Mouse (Mus musculus): Measurements from ENCODE around the gene H2-Q6. TPM values are rescaled to one million over a fixed set of nuclear protein-coding genes. Genes with fewer than 3 reads are reported as not detected.
"Not testable (repeated sequence)": the region's sequence is repeated elsewhere in the genome, so short reads cannot be mapped to it uniquely, and the experiment has no call there.

The H2-Q6 gene
- polyA plus RNA-seq, 1 experiment: 59.3 TPM

GRCm38 (mm10) chr17:35434836-35435235 lies 10.2 kb downstream of the H2-Q6 start:
- not testable (repeated sequence) for H3K27me3 ChIP-seq (ENCODE audit: control insufficient read depth, insufficient read depth, low read length); H3K4me3 ChIP-seq (ENCODE audit: low read depth, low read length); H3K27ac ChIP-seq (ENCODE audit: insufficient read depth, low read depth, low read length); H3K4me1 ChIP-seq (ENCODE audit: control insufficient read depth, insufficient read depth, insufficient read length, low read length); H3K36me3 ChIP-seq (ENCODE audit: control insufficient read depth, insufficient read depth, low read length)
- WGBS: 17% methylated on average over 8 of the region's 8 CpGs
- peak; percentile 51; the same call in 1 of the 2 replicates for TF ChIP-seq CTCF (IDR thresholded peaks at IDR 0.05; ENCODE audit: extremely low read depth, insufficient read length, insufficient replicate concordance, low read depth, low read length)

- H3K36me3 ChIP-seq (ENCODE audit: control insufficient read depth, insufficient read depth, low read length); H3K4me3 ChIP-seq (ENCODE audit: low read depth, low read length); H3K27ac ChIP-seq (ENCODE audit: insufficient read depth, low read depth, low read length); H3K4me1 ChIP-seq (ENCODE audit: control insufficient read depth, insufficient read depth, insufficient read length, low read length); H3K27me3 ChIP-seq (ENCODE audit: control insufficient read depth, insufficient read depth, low read length): not testable (repeated sequence)
- 82% methylated on average over 3 of the region's 3 CpGs for WGBS
Observed at GRCm38 (mm10) chr17:35435577-35435976, 10.9 kb downstream of the H2-Q6 start.

GRCm38 (mm10) chr17:35437386-35437936 lies 12.8 kb downstream of the H2-Q6 start:
- H3K4me1 ChIP-seq (ENCODE audit: control insufficient read depth, insufficient read depth, insufficient read length, low read length); H3K27ac ChIP-seq (ENCODE audit: insufficient read depth, low read depth, low read length); H3K27me3 ChIP-seq (ENCODE audit: control insufficient read depth, insufficient read depth, low read length); H3K36me3 ChIP-seq (ENCODE audit: control insufficient read depth, insufficient read depth, low read length); H3K4me3 ChIP-seq (ENCODE audit: low read depth, low read length): not testable (repeated sequence)
- WGBS: 62% methylated on average over 1 of the region's 1 CpGs

GRCm38 (mm10) chr17:35438395-35438794 lies 13.7 kb downstream of the H2-Q6 start:
- not testable (repeated sequence) for H3K36me3 ChIP-seq (ENCODE audit: control insufficient read depth, insufficient read depth, low read length); H3K27me3 ChIP-seq (ENCODE audit: control insufficient read depth, insufficient read depth, low read length); H3K4me3 ChIP-seq (ENCODE audit: low read depth, low read length); H3K4me1 ChIP-seq (ENCODE audit: control insufficient read depth, insufficient read depth, insufficient read length, low read length); H3K27ac ChIP-seq (ENCODE audit: insufficient read depth, low read depth, low read length)
- WGBS: 86% methylated on average over 3 of the region's 3 CpGs

GRCm38 (mm10) chr17:35438885-35439284 lies 14.2 kb downstream of the H2-Q6 start, which contains the start of gene H2-Q7:
H2-Q7 (plus strand) TSS chr17:35439155.
- 3% methylated on average over 18 of the region's 18 CpGs for WGBS
- not testable (repeated sequence) for H3K27me3 ChIP-seq (ENCODE audit: control insufficient read depth, insufficient read depth, low read length); H3K27ac ChIP-seq (ENCODE audit: insufficient read depth, low read depth, low read length); H3K36me3 ChIP-seq (ENCODE audit: control insufficient read depth, insufficient read depth, low read length); H3K4me1 ChIP-seq (ENCODE audit: control insufficient read depth, insufficient read depth, insufficient read length, low read length)
- H3K4me3 ChIP-seq (ENCODE audit: low read depth, low read length): peak within 1 kb of the TSS; percentile 87

- peak overlapping the region; percentile 87 for H3K4me3 ChIP-seq (ENCODE audit: low read depth, low read length)
- H3K36me3 ChIP-seq (ENCODE audit: control insufficient read depth, insufficient read depth, low read length); H3K27ac ChIP-seq (ENCODE audit: insufficient read depth, low read depth, low read length); H3K27me3 ChIP-seq (ENCODE audit: control insufficient read depth, insufficient read depth, low read length); H3K4me1 ChIP-seq (ENCODE audit: control insufficient read depth, insufficient read depth, insufficient read length, low read length): not testable (repeated sequence)
- 3% methylated on average over 48 of the region's 48 CpGs for WGBS
Observed at GRCm38 (mm10) chr17:35439295-35439747, 14.7 kb downstream of the H2-Q6 start.

- H3K4me1 ChIP-seq (ENCODE audit: control insufficient read depth, insufficient read depth, insufficient read length, low read length); H3K36me3 ChIP-seq (ENCODE audit: control insufficient read depth, insufficient read depth, low read length); H3K27me3 ChIP-seq (ENCODE audit: control insufficient read depth, insufficient read depth, low read length); H3K27ac ChIP-seq (ENCODE audit: insufficient read depth, low read depth, low read length): not testable (repeated sequence)
- peak overlapping the region; percentile 87 for H3K4me3 ChIP-seq (ENCODE audit: low read depth, low read length)
- WGBS: 61% methylated on average over 27 of the region's 27 CpGs
Observed at GRCm38 (mm10) chr17:35439925-35440645, 15.4 kb downstream of the H2-Q6 start.

- H3K36me3 ChIP-seq (ENCODE audit: control insufficient read depth, insufficient read depth, low read length); H3K4me1 ChIP-seq (ENCODE audit: control insufficient read depth, insufficient read depth, insufficient read length, low read length); H3K27me3 ChIP-seq (ENCODE audit: control insufficient read depth, insufficient read depth, low read length); H3K27ac ChIP-seq (ENCODE audit: insufficient read depth, low read depth, low read length); H3K4me3 ChIP-seq (ENCODE audit: low read depth, low read length): not testable (repeated sequence)
- WGBS: 90% methylated on average over 2 of the region's 2 CpGs
Observed at GRCm38 (mm10) chr17:35442376-35442775, 17.7 kb downstream of the H2-Q6 start.

GRCm38 (mm10) chr17:35444510-35444909 lies 19.9 kb downstream of the H2-Q6 start:
- not testable (repeated sequence) for H3K27me3 ChIP-seq (ENCODE audit: control insufficient read depth, insufficient read depth, low read length); H3K27ac ChIP-seq (ENCODE audit: insufficient read depth, low read depth, low read length); H3K4me3 ChIP-seq (ENCODE audit: low read depth, low read length); H3K36me3 ChIP-seq (ENCODE audit: control insufficient read depth, insufficient read depth, low read length); H3K4me1 ChIP-seq (ENCODE audit: control insufficient read depth, insufficient read depth, insufficient read length, low read length)
- WGBS: 80% methylated on average over 2 of the region's 2 CpGs

GRCm38 (mm10) chr17:35458247-35458646 lies 33.6 kb downstream of the H2-Q6 start:
- not testable (repeated sequence) for H3K4me1 ChIP-seq (ENCODE audit: control insufficient read depth, insufficient read depth, insufficient read length, low read length); H3K27me3 ChIP-seq (ENCODE audit: control insufficient read depth, insufficient read depth, low read length); H3K4me3 ChIP-seq (ENCODE audit: low read depth, low read length); H3K27ac ChIP-seq (ENCODE audit: insufficient read depth, low read depth, low read length); H3K36me3 ChIP-seq (ENCODE audit: control insufficient read depth, insufficient read depth, low read length)
- no CpG with 5 or more reads among the region's 1 CpGs for WGBS

GRCm38 (mm10) chr17:35460513-35461341 lies 36.1 kb downstream of the H2-Q6 start:
- H3K4me3 ChIP-seq (ENCODE audit: low read depth, low read length); H3K27ac ChIP-seq (ENCODE audit: insufficient read depth, low read depth, low read length); H3K36me3 ChIP-seq (ENCODE audit: control insufficient read depth, insufficient read depth, low read length); H3K27me3 ChIP-seq (ENCODE audit: control insufficient read depth, insufficient read depth, low read length); H3K4me1 ChIP-seq (ENCODE audit: control insufficient read depth, insufficient read depth, insufficient read length, low read length): not testable (repeated sequence)
- WGBS: 53% methylated on average over 3 of the region's 9 CpGs
